Mouse (Mus musculus) midbrain, postnatal 0 days (tissue): ENCODE data around the gene Gpr107. TPM values are rescaled to one million over a fixed set of nuclear protein-coding genes. Genes with fewer than 3 reads are reported as not detected.

Experiments
- ATAC-seq: fragments of 200-750 bp; cut with Nextera tagmentation; 2 replicates; pipeline ENCODE4 v1.8.0; 2017; ENCODE audit warnings: moderate number of reproducible peaks, mild to moderate bottlenecking, moderate TSS enrichment, moderate library complexity; ENCODE audit not compliant: low FRiP score
- DNase-seq: peaks from one replicate; pipeline ENCODE4 v3.0.0-alpha.2; 2015; ENCODE audit warnings: low spot score
- H3K27ac ChIP-seq: fragments of 300-500 bp; sonication (generic); 2 replicates; pipeline ENCODE4 v1.5.1; 2014; ENCODE audit warnings: low read depth, mild to moderate bottlenecking, low read length, mixed read lengths
- H3K27me3 ChIP-seq: fragments of 300-500 bp; sonication (generic); 2 replicates; pipeline ENCODE4 v1.6.1; 2014; ENCODE audit warnings: low read length, control low read depth, mixed read lengths; ENCODE audit not compliant: insufficient read depth
- H3K36me3 ChIP-seq: fragments of 300-500 bp; sonication (generic); 2 replicates; pipeline ENCODE4 v1.6.1; 2014; ENCODE audit warnings: low read length, control low read depth, mixed read lengths; ENCODE audit not compliant: insufficient read depth
- H3K4me1 ChIP-seq: fragments of 300-500 bp; sonication (generic); 2 replicates; pipeline ENCODE4 v1.6.1; 2014; ENCODE audit warnings: mild to moderate bottlenecking, control low read depth, antibody characterized with exemption, low read length, mixed read lengths; ENCODE audit not compliant: insufficient read depth
- H3K4me2 ChIP-seq: fragments of 300-500 bp; sonication (generic); 2 replicates; pipeline ENCODE4 v1.6.1; 2014; ENCODE audit warnings: low read depth, mild to moderate bottlenecking, low read length, mixed read lengths; ENCODE audit not compliant: poor library complexity, severe bottlenecking
- H3K4me3 ChIP-seq: fragments of 300-500 bp; sonication (generic); 2 replicates; pipeline ENCODE4 v1.5.1; 2014; ENCODE audit warnings: low read depth, mild to moderate bottlenecking, low read length, moderate library complexity
- H3K9ac ChIP-seq: fragments of 300-500 bp; sonication (generic); replicated peaks from 2 replicates; pipeline ENCODE4 v1.6.1; 2014; ENCODE audit warnings: mild to moderate bottlenecking, low read length, moderate library complexity, mixed read lengths; ENCODE audit not compliant: poor library complexity, severe bottlenecking
- H3K9me3 ChIP-seq: fragments of 300-500 bp; sonication (generic); 2 replicates; pipeline ENCODE4 v1.6.1; 2016; ENCODE audit warnings: low read length, control low read depth
- CTCF ChIP-seq: IDR thresholded peaks from 2 replicates; pipeline ENCODE4 v1.5.1; 2016; ENCODE audit warnings: antibody characterized with exemption, mild to moderate bottlenecking
- WGBS: fragments of 180-500 bp; shearing (Covaris S2); extraction: QIAGEN DNeasy Blood & Tissue Kit; methylation state at CpG from one replicate; pipeline ENCODE4 v1.1.7; 2014; 5-methylcytosine and 5-hydroxymethylcytosine counted together
- polyA plus RNA-seq: library from polyadenylated mRNA; unstranded; fragments of >200 nt; fragmentation: Nextera tagmentation; extraction: Ambion mirVana; gene quantifications from 2 replicates; pipeline ENCODE4 v1.2.1, GENCODE M21; 2015
- total RNA-seq: library from RNA; depleted of rRNA; stranded (reverse); fragments of >200 nt; gene quantifications from 2 replicates; pipeline ENCODE4 v1.2.3, GENCODE M21; 2014

The Gpr107 gene
- total and polyA plus RNA-seq, 2 experiments from 2014 or later, result 31.6 to 46.7 TPM

DNA sequence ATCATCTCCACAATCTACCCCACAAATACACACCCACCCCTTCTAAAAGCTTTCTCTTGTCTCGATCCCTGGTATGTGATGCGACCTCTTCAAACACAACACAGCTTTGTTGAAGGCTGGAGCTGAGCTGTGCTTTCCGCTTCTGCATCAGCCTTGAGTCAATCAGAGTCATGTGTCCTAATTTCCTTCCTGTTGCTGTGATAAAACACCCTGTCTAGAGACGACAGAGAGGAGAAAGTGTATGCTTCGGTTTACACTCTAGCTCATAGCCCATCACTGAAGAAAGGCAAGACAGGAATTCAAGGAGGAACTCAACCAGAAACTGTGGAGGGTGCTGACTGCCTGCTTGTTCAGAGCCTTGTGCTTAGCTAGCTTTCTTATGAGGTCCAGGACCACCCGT, 43.9 kb upstream of the Gpr107 start:
- no peak for TF ChIP-seq CTCF
- H3K27me3 ChIP-seq, result no peaks in the 10 kb centered on the region
- peaks cover 4% of the 10 kb centered on the region; the same call in 1 of the 2 replicates for H3K4me1 ChIP-seq
- H3K4me3 ChIP-seq, result no peak overlapping the region
- no peak overlapping the region for H3K4me2 ChIP-seq
- no peak for ATAC-seq
- no peaks in the 10 kb centered on the region for H3K9me3 ChIP-seq
- 81% methylated on average over 6 of the region's 6 CpGs for WGBS
- DNase-seq, result no peak
- H3K36me3 ChIP-seq, result no peaks in the 10 kb centered on the region
- no peak overlapping the region for H3K27ac ChIP-seq
- H3K9ac ChIP-seq, result no peak overlapping the region

DNA sequence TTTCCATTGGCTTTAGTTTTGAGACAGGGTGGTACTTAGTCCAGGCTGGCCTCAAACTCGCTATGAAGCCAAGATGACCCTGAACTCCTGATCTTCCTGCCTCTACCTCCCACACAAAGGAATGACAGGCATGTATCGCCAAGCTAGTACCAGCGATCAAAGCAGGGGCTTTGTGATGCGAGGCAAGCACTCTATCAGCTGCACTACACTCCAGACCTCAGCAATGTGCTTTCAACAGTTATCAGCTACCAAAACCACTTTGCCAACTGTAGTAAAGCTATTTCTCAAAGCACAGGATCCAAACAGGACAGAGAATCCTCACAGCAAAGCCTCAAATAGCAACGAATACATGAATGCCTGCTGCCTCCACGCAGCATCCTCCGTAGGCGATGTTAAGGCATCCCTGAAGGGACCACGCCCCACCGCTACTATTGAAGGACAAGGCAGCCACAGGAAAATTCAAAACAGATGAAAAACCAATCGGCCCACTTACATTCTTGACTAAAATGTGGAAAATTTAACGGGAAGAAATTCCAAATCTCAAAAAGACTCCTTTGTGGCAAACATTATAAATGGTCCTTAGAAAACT, 42.1 kb upstream of the Gpr107 start:
- no peak for ATAC-seq
- no peaks in the 10 kb centered on the region for H3K9me3 ChIP-seq

DNA sequence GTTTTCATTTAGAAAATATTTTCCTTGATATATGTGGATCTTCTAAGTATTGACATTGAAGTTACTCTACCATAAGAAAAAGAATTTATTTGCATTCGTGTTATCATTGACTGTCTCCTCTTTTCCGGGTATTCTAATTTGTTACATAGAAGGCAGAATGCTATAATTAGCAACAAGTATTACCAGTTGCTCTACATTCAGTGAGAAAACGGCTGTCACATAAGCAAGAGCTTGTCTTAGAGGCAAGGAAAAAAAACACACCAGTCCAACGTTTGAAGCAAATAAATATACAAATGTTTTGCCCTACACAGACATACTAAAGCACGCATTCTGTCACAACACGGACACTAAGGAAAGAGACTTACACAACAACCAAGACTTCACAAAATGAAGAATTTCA, 40.4 kb upstream of the Gpr107 start:
- 84% methylated on average over 6 of the region's 6 CpGs for WGBS
- H3K27ac ChIP-seq, result no peak overlapping the region
- TF ChIP-seq CTCF, result no peak

More for the DNA sequence above, 42.1 kb upstream of the Gpr107 start:
- Histone ChIP-seq H3K4me2 (no peak overlapping the region), H3K9ac (no peak overlapping the region), H3K4me1 (peaks cover 4% of the 10 kb centered on the region; the same call in 1 of the 2 replicates), H3K4me3 (no peak overlapping the region), H3K27me3 (no peaks in the 10 kb centered on the region), H3K36me3 (no peaks in the 10 kb centered on the region), H3K27ac (0 out of 2 replicates have a peak overlapping the region, but pooled peaks have one; percentile 4)
- TF ChIP-seq CTCF, result no peak
- 80% methylated on average over 12 of the region's 12 CpGs for WGBS
- DNase-seq, result no peak

DNA sequence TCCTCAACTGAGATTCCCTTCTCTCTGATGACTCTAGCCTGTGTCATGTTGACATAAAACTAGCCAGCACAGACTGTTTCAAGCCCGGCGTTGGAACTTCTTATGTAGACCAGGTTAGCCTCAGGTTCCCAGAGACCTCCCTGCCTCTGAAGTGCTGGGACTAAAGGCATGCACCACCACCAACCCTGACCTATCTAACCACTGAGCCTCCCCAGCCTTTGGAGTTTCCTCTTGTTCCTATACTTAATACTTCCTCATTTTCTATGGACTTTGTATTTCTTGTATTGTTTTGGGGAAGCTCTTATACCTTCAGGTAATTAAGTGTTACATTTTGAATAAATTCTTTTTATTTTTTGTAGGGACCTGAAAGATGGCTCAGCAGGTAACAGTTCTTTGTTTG, 37.9 kb upstream of the Gpr107 start:
- ATAC-seq (no peak), DNase-seq (no peak)
- no peaks in the 10 kb centered on the region for H3K4me1 ChIP-seq
- no peak overlapping the region for H3K4me2 ChIP-seq
- H3K27me3 ChIP-seq, result no peaks in the 10 kb centered on the region
- no peaks in the 10 kb centered on the region for H3K9me3 ChIP-seq
- H3K9ac ChIP-seq, result no peak overlapping the region
- 100% methylated on average over 2 of the region's 2 CpGs for WGBS
- no peaks in the 10 kb centered on the region for H3K36me3 ChIP-seq
- no peak overlapping the region for H3K4me3 ChIP-seq
- H3K27ac ChIP-seq, result no peak overlapping the region
- no peak for TF ChIP-seq CTCF

More for the DNA sequence above, 40.4 kb upstream of the Gpr107 start:
- H3K9me3 ChIP-seq, result no peaks in the 10 kb centered on the region
- H3K27me3 ChIP-seq, result no peaks in the 10 kb centered on the region
- peaks cover 4% of the 10 kb centered on the region; the same call in 1 of the 2 replicates for H3K4me1 ChIP-seq
- H3K4me3 ChIP-seq, result no peak overlapping the region
- ATAC-seq (no peak), DNase-seq (no peak)
- no peak overlapping the region for H3K9ac ChIP-seq
- H3K4me2 ChIP-seq, result no peak overlapping the region
- H3K36me3 ChIP-seq, result no peaks in the 10 kb centered on the region

DNA sequence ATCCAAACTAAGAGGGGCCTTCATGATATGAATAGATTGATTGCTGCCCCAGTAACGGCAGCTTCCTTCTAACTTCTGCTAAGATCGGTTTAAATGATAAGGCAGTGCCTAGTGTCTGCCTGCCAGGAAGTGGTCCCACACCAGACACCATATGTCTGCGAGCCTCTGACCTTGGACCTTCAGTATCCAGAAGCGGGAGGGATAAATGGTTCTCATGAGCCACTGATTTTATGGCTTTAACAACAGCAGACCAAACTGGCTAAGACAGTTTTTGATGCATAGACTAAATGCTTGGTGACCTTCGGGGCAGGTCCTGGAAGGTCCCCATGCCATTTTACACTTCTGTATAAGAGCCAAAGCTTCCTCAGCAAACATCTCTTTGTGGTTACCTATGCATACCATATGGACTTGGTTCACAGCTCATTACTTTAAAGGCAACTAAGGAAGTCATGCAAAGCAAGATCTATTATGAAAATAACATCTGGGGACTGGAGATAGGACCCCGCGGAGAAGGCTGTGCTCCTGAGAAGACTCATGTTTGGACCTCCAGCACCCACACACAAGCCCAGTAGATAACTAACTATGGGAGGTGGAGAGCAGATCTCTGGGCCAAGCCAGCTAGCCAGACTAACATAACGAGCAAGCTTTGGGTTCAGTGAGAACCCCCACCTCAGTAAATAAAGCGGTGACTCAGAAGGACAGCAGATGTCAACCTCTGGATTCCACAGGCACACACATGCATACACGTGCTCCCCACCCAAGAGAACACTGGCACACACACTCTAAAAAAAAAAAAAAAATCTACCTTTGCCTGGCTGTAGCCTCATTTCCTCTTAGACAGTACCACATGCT, 36.8 kb upstream of the Gpr107 start:
- Histone ChIP-seq H3K27me3 (no peaks in the 10 kb centered on the region), H3K27ac (no peak overlapping the region), H3K9me3 (no peaks in the 10 kb centered on the region), H3K36me3 (no peaks in the 10 kb centered on the region), H3K9ac (no peak overlapping the region), H3K4me3 (no peak overlapping the region), H3K4me1 (no peaks in the 10 kb centered on the region), H3K4me2 (no peak overlapping the region)
- WGBS, result 89% methylated on average over 10 of the region's 10 CpGs
- DNase-seq (no peak), ATAC-seq (no peak)
- no peak for TF ChIP-seq CTCF
